Mouse (Mus musculus) small intestine, adult 2 months (tissue): ENCODE measurements at regions not wholly inside any gene's neighbourhood (a gene's known extent, or its start where the extent isn't known, plus 50 kb on each side); places are given as distances from the start of the nearest gene placed in this dataset.

Experiments
- CTCF ChIP-seq: fragments of 200-500 bp; IDR thresholded peaks from 2 replicates; pipeline ENCODE4 v1.5.1; 2012; ENCODE audit warnings: low read depth, mild to moderate bottlenecking, control low read depth, inconsistent platforms, low read length, moderate library complexity, mixed read lengths; ENCODE audit not compliant: insufficient replicate concordance, insufficient read length; ENCODE audit errors: extremely low read depth
- POLR2A ChIP-seq: fragments of 200-500 bp; IDR thresholded peaks from 2 replicates; pipeline ENCODE4 v1.6.1; 2012; ENCODE audit warnings: low read depth, mild to moderate bottlenecking, control low read depth, inconsistent platforms, low read length, moderate library complexity

DNA sequence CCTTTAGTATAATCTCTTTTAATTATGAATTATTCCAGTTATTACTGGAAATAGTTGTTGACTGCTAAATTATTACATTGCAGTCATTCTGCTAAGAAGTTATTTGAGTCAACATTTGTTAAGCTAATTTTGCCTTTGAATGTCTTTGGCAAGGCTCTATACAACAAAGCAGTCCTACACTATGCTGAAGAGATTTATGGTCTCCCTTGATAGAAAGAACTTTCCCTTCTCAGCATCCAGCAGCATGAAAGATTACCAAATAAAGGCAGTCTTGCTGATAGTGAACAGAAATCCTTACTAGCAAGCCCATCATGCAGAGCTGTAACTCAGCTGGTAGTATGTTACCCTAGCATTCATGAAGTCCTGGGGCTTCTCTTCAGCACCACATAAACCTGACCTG, 1419.4 kb upstream of the Dsel start:
- TF ChIP-seq CTCF: no peak
- no peak for TF ChIP-seq POLR2A
